Comparison of ENCODE assay signal across 14 mouse cellular contexts in the genomic region with DNA sequence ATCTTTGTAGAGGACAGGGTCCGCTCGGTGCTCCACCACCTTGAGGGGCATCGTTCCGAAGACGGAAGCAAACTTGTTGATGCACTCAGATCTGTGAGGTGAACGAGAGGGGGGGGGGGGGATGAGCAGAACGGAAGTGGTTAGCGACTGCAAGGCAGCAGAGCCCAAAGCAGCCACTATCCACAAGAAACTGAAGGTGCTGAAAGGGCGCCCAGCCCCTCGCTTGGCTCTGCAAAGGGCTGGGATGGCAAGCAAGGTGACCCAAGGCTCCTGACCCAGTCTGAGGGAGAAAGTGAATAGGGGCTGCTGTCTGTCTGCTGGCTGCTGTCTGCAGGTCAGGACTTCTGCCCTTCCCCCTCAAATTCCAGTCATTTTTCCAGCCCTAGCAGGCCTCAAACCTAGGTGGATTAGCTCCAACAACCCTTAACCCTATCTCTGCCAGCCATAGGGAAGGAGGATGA. TPM values are rescaled to one million over a fixed set of nuclear protein-coding genes. Genes with fewer than 3 reads are reported as not detected.
DNase-seq lines count a peak whose midpoint lies in the region; ATAC-seq lines count a peak whose summit lies in the region.
"Had no signal": no experiment of that assay in that cellular context is flagged by ENCODE, and none has a peak within 500 bp of the region (broad histone marks: within the 10 kb centered on the region; RNA-seq: fewer than 3 reads in every experiment).

No protein-coding gene starts in this region.

- peak overlapping the region; percentile 56 for H3K4me2 ChIP-seq in heart, embryonic 11.5 days

- no peaks in the 10 kb centered on the region for H3K27me3 ChIP-seq in heart, embryonic 11.5 days (ENCODE audit: control insufficient read depth, insufficient read depth, low read length)

- H3K9ac ChIP-seq in heart, embryonic 11.5 days (ENCODE audit: low read depth, low read length) = no peak overlapping the region; the same call in 1 of the 2 replicates
- H3K9ac ChIP-seq: liver, embryonic 14.5 days had no signal

- DNase-seq in heart, adult 11 months = no peak
- peak; percentile 15 for DNase-seq in lung, postnatal 36 days
- no peak for DNase-seq in lung, postnatal 14 days
- DNase-seq in heart, postnatal 10 days = peak; percentile 34 to 49
- peak; percentile 33 to 42 for DNase-seq in thymus, postnatal 10 days (ENCODE audit: low spot score in 2 of 2)
- no peak for DNase-seq in urinary bladder, adult 2 months (ENCODE audit: low spot score)
- DNase-seq in left cerebral cortex, postnatal 10 days (ENCODE audit: extremely low spot score in 1 of 2, low spot score in 2 of 2) = no peak
- DNase-seq: adrenal gland, postnatal 10 days; cerebellum, postnatal 25 days; right cerebral cortex, postnatal 4 days had no signal

- H3K9me3 ChIP-seq in heart, embryonic 11.5 days (replicated peaks; ENCODE audit: control insufficient read depth, low read length) = no peaks in the 10 kb centered on the region

- ATAC-seq in heart, embryonic 11.5 days (replicated peaks; ENCODE audit: insufficient number of reproducible peaks, low FRiP score, low TSS enrichment) = no peak

- H3K27ac ChIP-seq in heart, embryonic 11.5 days (ENCODE audit: low read depth, low read length) = peak overlapping the region; percentile 63
- H3K27ac ChIP-seq: liver, embryonic 14.5 days had no signal

- 15% methylated on average over 10 of the region's 10 CpGs for WGBS in heart, embryonic 11.5 days (ENCODE audit: insufficient replicate concordance)

- peak overlapping the region; percentile 9; the same call in 1 of the 2 replicates for H3K4me3 ChIP-seq in heart, embryonic 11.5 days (ENCODE audit: low read depth, low read length)
- H3K4me3 ChIP-seq: myocyte had no signal

- intact Hi-C loops in heart, postnatal 10 days (cut with DNase I) = no loop called here
- intact Hi-C loops in left cerebral cortex, postnatal 10 days (cut with DNase I) = no loop called here

- H3K4me1 ChIP-seq in heart, embryonic 11.5 days (ENCODE audit: control insufficient read depth, insufficient read depth, low read length) = peaks cover 24% of the 10 kb centered on the region

- no peaks in the 10 kb centered on the region for H3K36me3 ChIP-seq in heart, embryonic 11.5 days (ENCODE audit: control insufficient read depth, insufficient read depth, low read length)

RNA-seq across cellular contexts. Expression of gene Alx4, which starts 54.0 kb away (rescaled TPM):
- 0.17 and 0.54 TPM in 2 replicates for polyA plus RNA-seq in heart, embryonic 11.5 days (2014; fragmentation: Nextera tagmentation; extraction: Ambion mirVana)
- total RNA-seq in heart, postnatal 10 days (2021) = under 1 TPM; 0.10 to 0.12 TPM
- polyA plus RNA-seq in urinary bladder, adult 2 months (2012; rRNA removed) = 0.19 and 0.34 TPM in 2 replicates
- total RNA-seq in left cerebral cortex, postnatal 10 days (2021) = 1 to 10 TPM; 1.1 to 1.3 TPM
- polyA plus RNA-seq: C2C12, myocyte had no signal

Comparison
In these comparisons a context has a peak if more than half of its experiments do, and no peak if none do; other contexts are left out.
1. DNase-seq: peak in lung, postnatal 36 days (single experiment), heart, postnatal 10 days (2 of 2) and thymus, postnatal 10 days (2 of 2); none in heart, adult 11 months (single experiment), lung, postnatal 14 days (single experiment), urinary bladder, adult 2 months (single experiment) and left cerebral cortex, postnatal 10 days (0 of 2).